Comparison of ENCODE assay signal across 7 mouse cellular contexts in the genomic region with DNA sequence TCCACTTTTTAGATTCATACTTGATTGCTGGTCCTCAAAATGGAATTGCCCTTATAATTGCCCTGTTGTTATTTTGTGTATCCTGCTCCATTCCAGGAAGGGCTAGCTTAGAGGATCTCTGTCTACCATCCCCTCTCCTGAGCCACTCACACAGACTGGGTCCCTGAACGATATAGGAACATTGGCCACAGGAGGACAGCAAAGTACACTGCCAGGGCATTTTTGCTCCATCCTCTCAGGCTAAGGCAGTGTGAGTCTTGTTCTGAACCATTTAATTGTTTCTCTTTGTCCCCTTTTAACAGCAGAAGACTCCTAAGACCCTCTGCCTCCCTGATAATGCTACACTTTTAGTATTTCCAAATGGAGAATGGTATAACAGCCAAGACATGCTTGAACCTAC. TPM values are rescaled to one million over a fixed set of nuclear protein-coding genes. Genes with fewer than 3 reads are reported as not detected.
DNase-seq lines count a peak whose midpoint lies in the region; ATAC-seq lines count a peak whose summit lies in the region.

No protein-coding gene starts in this region.

- no peaks in the 10 kb centered on the region for H3K4me1 ChIP-seq in midbrain, embryonic 11.5 days (ENCODE audit: control insufficient read depth, insufficient read depth, low read length)

- no peak overlapping the region for H3K4me3 ChIP-seq in midbrain, embryonic 11.5 days (ENCODE audit: low read depth, low read length)

- no peak overlapping the region for H3K27ac ChIP-seq in midbrain, embryonic 11.5 days (ENCODE audit: low read depth, low read length)

- H3K4me2 ChIP-seq in midbrain, embryonic 11.5 days, result no peak overlapping the region

- WGBS in midbrain, embryonic 11.5 days, result 70% methylated on average over 1 of the region's 1 CpGs

- ATAC-seq in inflammation-experienced regulatory T-cells, adult 6 months, result no peak
- ATAC-seq in midbrain, embryonic 11.5 days (ENCODE audit: low FRiP score), result no peak

- no peak overlapping the region for H3K9ac ChIP-seq in midbrain, embryonic 11.5 days (ENCODE audit: low read length)

- H3K27me3 ChIP-seq in midbrain, embryonic 11.5 days (ENCODE audit: control insufficient read depth, insufficient read depth, low read length), result no peaks in the 10 kb centered on the region

- H3K36me3 ChIP-seq in midbrain, embryonic 11.5 days (ENCODE audit: control insufficient read depth, insufficient read depth, low read length), result no peaks in the 10 kb centered on the region

- peak; percentile 42 for DNase-seq in right cerebral cortex, adult 18-20 months
- no peak for DNase-seq in right cerebral cortex, postnatal 36 days (ENCODE audit: low spot score in 2 of 2)
- DNase-seq in cerebellum, adult 8-10 months, result peak; percentile 60
- peak; percentile 82 for DNase-seq in kidney, postnatal 10 days
- DNase-seq in lung, postnatal 4 days, result peak; percentile 41 to 77
- no peak for DNase-seq in midbrain, embryonic 11.5 days (ENCODE audit: low spot score, missing footprints)

- no peaks in the 10 kb centered on the region for H3K9me3 ChIP-seq in midbrain, embryonic 11.5 days (ENCODE audit: control insufficient read depth, low read length)

RNA-seq across cellular contexts. Expression of a gene that starts 25.6 kb away (rescaled TPM):
- polyA plus RNA-seq in inflammation-experienced regulatory T-cells, adult 6 months (2017; shearing (Covaris generic)), result 10 to 100 TPM in 1 of 3 experiments, 1 to 10 TPM in 2; 5.7 to 10.2 (median 7.8) TPM
- polyA plus RNA-seq in midbrain, embryonic 11.5 days (2014; fragmentation: Nextera tagmentation; extraction: Ambion mirVana), result 41.2 and 43.4 TPM in 2 replicates

RNA-seq across cellular contexts. Expression of a gene that starts 27.9 kb away (rescaled TPM):
- 1 to 10 TPM; 4.1 to 5.1 (median 4.6) TPM for polyA plus RNA-seq in inflammation-experienced regulatory T-cells, adult 6 months (2017; shearing (Covaris generic))
- 23.8 and 27.3 TPM in 2 replicates for polyA plus RNA-seq in midbrain, embryonic 11.5 days (2014; fragmentation: Nextera tagmentation; extraction: Ambion mirVana)

Comparison
In these comparisons a context has a peak if more than half of its experiments do, and no peak if none do; other contexts are left out.
1. DNase-seq: peak in right cerebral cortex, adult 18-20 months (single experiment), cerebellum, adult 8-10 months (single experiment), kidney, postnatal 10 days (single experiment) and lung, postnatal 4 days (2 of 2); none in right cerebral cortex, postnatal 36 days (0 of 2) and midbrain, embryonic 11.5 days (single experiment).